Mouse (Mus musculus) liver, postnatal 0 days (tissue): ENCODE measurements around the gene Bpifb1.

Source experiments
- CTCF ChIP-seq: sonication (generic); IDR thresholded peaks from 2 replicates; pipeline ENCODE4 v1.5.1; 2016; ENCODE audit warnings: antibody characterized with exemption, low read depth
- EP300 ChIP-seq: IDR thresholded peaks from 2 replicates; pipeline ENCODE4 v1.6.1; 2016; ENCODE audit warnings: antibody characterized with exemption, low read depth, mild to moderate bottlenecking

- TF ChIP-seq EP300 = no peak
- no peak for TF ChIP-seq CTCF
Observed at GRCm38 (mm10) chr2:154185319-154185718, 5.3 kb upstream of the Bpifb1 start.
